Mouse (Mus musculus) neutrophil, adult 59 days (primary cell): ENCODE results near the gene S100b. TPM values are rescaled to one million over a fixed set of nuclear protein-coding genes. Genes with fewer than 3 reads are reported as not detected.

ENCODE experiments used
- total RNA-seq, 2 experiments: library from RNA; stranded (reverse); gene quantifications; 1 replicate in 1 of 2; 2 replicates in 1 of 2; pipeline ENCODE4 v1.2.4; 2023

Gene S100b
- not detected for total RNA-seq

DNA sequence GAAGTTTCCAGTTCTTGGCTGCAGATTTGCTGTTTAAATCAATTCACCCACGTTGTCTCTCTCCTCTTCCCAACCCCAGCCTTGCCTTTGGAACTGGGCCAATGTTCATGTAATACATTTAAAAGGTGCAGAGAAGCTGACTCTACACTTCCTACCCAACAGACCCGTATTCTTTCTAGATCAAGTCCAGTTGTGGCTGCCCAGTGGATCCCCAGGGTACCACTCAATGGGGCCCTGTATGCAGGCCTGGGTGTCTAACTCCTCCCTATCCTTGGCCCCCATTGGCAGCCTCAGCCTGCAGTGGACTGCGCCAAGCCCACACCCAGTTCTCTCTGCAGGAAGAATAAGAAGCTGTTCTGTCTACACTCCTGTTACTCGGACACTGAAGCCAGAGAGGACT is at the start of gene S100b:
Gene S100b, plus strand, starts transcription at position 318 of the 400 bp plus-strand sequence.

DNA sequence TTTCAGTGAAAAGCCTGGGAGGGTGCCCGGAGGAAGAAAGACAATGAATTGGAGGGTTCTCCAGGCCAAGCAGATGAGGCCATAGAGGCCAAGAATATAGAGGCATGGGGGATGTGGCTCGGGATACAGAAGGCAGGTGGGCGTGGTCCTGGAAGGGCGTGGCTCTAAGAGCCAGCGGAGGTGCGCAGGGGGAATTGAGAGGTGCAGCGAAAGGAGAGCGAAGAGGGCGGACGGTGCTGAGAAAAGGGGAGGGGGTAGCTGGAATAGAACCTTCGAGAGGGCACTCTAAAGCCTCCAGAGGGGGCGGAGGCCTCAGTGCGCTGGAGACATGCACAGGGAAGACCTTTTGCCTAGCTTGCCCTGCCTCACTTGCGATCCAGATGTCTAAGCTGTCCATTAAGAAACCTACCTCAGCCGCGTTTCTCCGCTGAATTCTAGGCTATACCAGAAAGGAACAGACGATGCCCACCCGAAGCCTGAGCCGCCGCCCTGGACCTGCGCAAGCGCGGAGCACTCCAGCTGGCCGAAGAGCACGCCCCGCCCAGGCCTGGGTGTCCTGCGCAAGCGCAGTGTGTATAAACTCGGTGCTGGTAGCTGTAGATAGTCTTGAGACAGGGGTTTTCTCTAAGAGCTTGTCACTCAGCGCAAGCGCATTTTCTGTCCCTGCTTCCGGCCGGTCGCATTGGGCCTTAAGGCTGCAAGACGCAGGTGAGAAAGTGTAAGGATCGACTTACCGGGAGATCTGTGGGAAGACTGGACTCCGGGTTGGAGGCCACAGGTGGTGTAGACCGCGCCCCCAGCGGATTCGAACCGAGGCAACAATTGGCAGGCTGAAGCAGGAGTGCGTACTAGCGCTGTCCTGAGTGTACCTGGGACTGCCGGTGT is 16.1 kb upstream of the S100b start, which contains the start of gene Prmt2:
Gene Prmt2, minus strand, starts transcription at position 525 of the 885 bp plus-strand sequence.

Other genes starting within 250 kb of the S100b start
- 1 to 10 TPM; 4.6 to 5.2 TPM for gene Zfp280b, start 221.2 kb upstream of the S100b start, total RNA-seq
- not detected for gene Slc5a4b, start 142.9 kb upstream of the S100b start, total RNA-seq
- not detected for gene Slc5a4a, start 106.4 kb upstream of the S100b start, total RNA-seq
- 1 to 10 TPM in 1 of 2 experiments, under 1 TPM in 1; 0.40 to 1.8 TPM for gene Prmt2, start 16.0 kb upstream of the S100b start, total RNA-seq
- gene Dip2a, start 91.4 kb downstream of the S100b start, total RNA-seq, result 1 to 10 TPM; 6.9 to 7.7 TPM
- 1 to 10 TPM; 8.2 to 9.0 TPM for gene AC141477.1, start 186.6 kb downstream of the S100b start, total RNA-seq
- gene Pcnt, start 188.9 kb downstream of the S100b start, total RNA-seq, result 10 to 100 TPM; 31.2 to 37.5 TPM
- not detected for gene 2610028H24Rik, start 195.2 kb downstream of the S100b start, total RNA-seq
- gene Mcm3ap, start 215.1 kb downstream of the S100b start, total RNA-seq, result 10 to 100 TPM; 45.2 to 49.9 TPM
- 1 to 10 TPM in 1 of 2 experiments, under 1 TPM in 1; 0.84 to 1.6 TPM for gene Ybey, start 215.3 kb downstream of the S100b start, total RNA-seq